Mouse (Mus musculus) hindbrain, postnatal 0 days (tissue): ENCODE measurements around the gene Zfp365. TPM values are rescaled to one million over a fixed set of nuclear protein-coding genes. Genes with fewer than 3 reads are reported as not detected.

ENCODE experiments used
- ATAC-seq: fragments of 200-750 bp; cut with Nextera tagmentation; 2 replicates; pipeline ENCODE4 v1.8.0; 2017; ENCODE audit warnings: mild to moderate bottlenecking, moderate TSS enrichment, moderate library complexity
- DNase-seq: peaks from one replicate; pipeline ENCODE4 v3.0.0-alpha.2; 2015; ENCODE audit warnings: low spot score
- H3K27ac ChIP-seq: fragments of 300-500 bp; sonication (generic); 2 replicates; pipeline ENCODE4 v1.5.1; 2014; ENCODE audit warnings: mild to moderate bottlenecking
- H3K27me3 ChIP-seq: fragments of 300-500 bp; sonication (generic); 2 replicates; pipeline ENCODE4 v1.6.1; 2014; ENCODE audit warnings: low read length, mixed read lengths; ENCODE audit not compliant: insufficient read depth
- H3K36me3 ChIP-seq: fragments of 300-500 bp; sonication (generic); 2 replicates; pipeline ENCODE4 v1.6.1; 2014; ENCODE audit warnings: low read length, mixed read lengths; ENCODE audit not compliant: insufficient read depth
- H3K4me1 ChIP-seq: fragments of 300-500 bp; sonication (generic); 2 replicates; pipeline ENCODE4 v1.6.1; 2014; ENCODE audit warnings: antibody characterized with exemption, low read length, mixed read lengths; ENCODE audit not compliant: insufficient read depth
- H3K4me2 ChIP-seq: fragments of 300-500 bp; sonication (generic); 2 replicates; pipeline ENCODE4 v1.6.1; 2014; ENCODE audit warnings: low read depth, mild to moderate bottlenecking, low read length, moderate library complexity, mixed read lengths
- H3K4me3 ChIP-seq: fragments of 300-500 bp; sonication (generic); 2 replicates; pipeline ENCODE4 v1.5.1; 2014; ENCODE audit warnings: low read length
- H3K9ac ChIP-seq: fragments of 300-500 bp; sonication (generic); replicated peaks from 2 replicates; pipeline ENCODE4 v1.6.1; 2014; ENCODE audit warnings: mild to moderate bottlenecking, low read length, moderate library complexity, mixed read lengths
- H3K9me3 ChIP-seq: fragments of 300-500 bp; sonication (generic); 2 replicates; pipeline ENCODE4 v1.6.1; 2016; ENCODE audit warnings: low read length, mixed read lengths
- CTCF ChIP-seq: IDR thresholded peaks from 2 replicates; pipeline ENCODE4 v1.5.1; 2016; ENCODE audit warnings: antibody characterized with exemption, control low read depth, low read depth
- WGBS: fragments of 180-500 bp; shearing (Covaris S2); extraction: QIAGEN DNeasy Blood & Tissue Kit; methylation state at CpG from one replicate; pipeline ENCODE4 v1.1.7; 2014; 5-methylcytosine and 5-hydroxymethylcytosine counted together
- polyA plus RNA-seq: library from polyadenylated mRNA; unstranded; fragments of >200 nt; fragmentation: Nextera tagmentation; extraction: Ambion mirVana; gene quantifications from 2 replicates; pipeline ENCODE4 v1.2.1, GENCODE M21; 2015
- total RNA-seq: library from RNA; depleted of rRNA; stranded (reverse); fragments of >200 nt; gene quantifications from 2 replicates; pipeline ENCODE4 v1.2.3, GENCODE M21; 2014

Gene Zfp365
- total and polyA plus RNA-seq, 2 experiments from 2014 or later, result 7.9 to 16.6 TPM

- no peak overlapping the region for H3K9ac ChIP-seq
- 88% methylated on average over 6 of the region's 6 CpGs for WGBS
- no peak overlapping the region for H3K4me3 ChIP-seq
- no peak for TF ChIP-seq CTCF
- H3K9me3 ChIP-seq, result no peaks in the 10 kb centered on the region
- no peaks in the 10 kb centered on the region for H3K36me3 ChIP-seq
- ATAC-seq (no peak), DNase-seq (no peak)
- H3K4me2 ChIP-seq, result no peak overlapping the region
- no peaks in the 10 kb centered on the region for H3K4me1 ChIP-seq
- H3K27ac ChIP-seq, result no peak overlapping the region
- H3K27me3 ChIP-seq, result no peaks in the 10 kb centered on the region
Measured at GRCm38 (mm10) chr10:67921777-67922176, 9.3 kb upstream of the Zfp365 start.

GRCm38 (mm10) chr10:67919706-67920105 lies 7.2 kb upstream of the Zfp365 start:
- Histone ChIP-seq H3K27ac (no peak overlapping the region), H3K9me3 (no peaks in the 10 kb centered on the region), H3K4me3 (no peak overlapping the region), H3K4me2 (no peak overlapping the region), H3K9ac (no peak overlapping the region), H3K27me3 (no peaks in the 10 kb centered on the region), H3K4me1 (no peaks in the 10 kb centered on the region), H3K36me3 (no peaks in the 10 kb centered on the region)
- no peak for ATAC-seq
- TF ChIP-seq CTCF, result no peak
- no peak for DNase-seq
- 96% methylated on average over 4 of the region's 4 CpGs for WGBS

DNA sequence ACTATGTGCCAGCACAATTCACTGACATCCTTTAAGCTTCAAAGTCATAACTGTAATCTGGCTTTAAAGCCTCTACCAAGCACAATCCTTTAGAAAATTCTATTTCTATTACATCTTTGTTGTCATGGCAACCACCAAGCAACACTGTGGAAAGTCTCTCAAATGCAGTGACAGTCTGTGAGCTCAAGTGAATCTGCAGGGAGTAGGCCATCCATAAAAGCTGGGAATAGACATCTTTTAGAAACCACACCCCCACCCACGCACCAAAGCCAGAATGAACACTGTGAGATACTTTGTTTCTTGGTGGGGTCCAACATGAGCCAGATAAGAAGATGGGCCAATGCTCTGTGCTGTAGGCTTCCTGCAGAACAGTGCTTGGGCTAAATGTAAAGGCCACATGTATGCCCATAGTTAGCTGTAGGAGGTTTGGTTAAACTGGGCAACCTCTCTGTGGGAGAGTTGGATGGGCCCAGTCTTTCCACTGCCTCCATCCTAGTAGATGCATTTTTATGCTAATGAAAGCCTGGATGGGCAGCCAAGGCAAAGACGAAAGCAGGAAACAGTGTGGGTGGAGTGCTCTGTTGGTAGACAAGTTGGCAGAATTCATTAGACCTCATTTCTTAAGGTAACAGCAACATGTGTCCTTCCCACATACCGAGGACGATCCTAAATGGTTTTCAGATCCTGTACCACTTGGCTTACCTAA lies 5.9 kb upstream of the Zfp365 start:
- H3K27ac ChIP-seq, result no peak overlapping the region
- peak; percentile 53 for ATAC-seq
- no peaks in the 10 kb centered on the region for H3K4me1 ChIP-seq
- H3K36me3 ChIP-seq, result no peaks in the 10 kb centered on the region
- peak; percentile 68 for DNase-seq
- no peaks in the 10 kb centered on the region for H3K27me3 ChIP-seq
- no peak overlapping the region for H3K4me2 ChIP-seq
- no peak overlapping the region for H3K9ac ChIP-seq
- no peak for TF ChIP-seq CTCF
- no peak overlapping the region for H3K4me3 ChIP-seq
- 64% methylated on average over 4 of the region's 4 CpGs for WGBS
- H3K9me3 ChIP-seq, result no peaks in the 10 kb centered on the region

- Histone ChIP-seq H3K4me2 (no peak overlapping the region), H3K27ac (no peak overlapping the region), H3K4me1 (no peaks in the 10 kb centered on the region), H3K36me3 (no peaks in the 10 kb centered on the region), H3K9ac (no peak overlapping the region), H3K27me3 (no peaks in the 10 kb centered on the region), H3K9me3 (no peaks in the 10 kb centered on the region), H3K4me3 (no peak overlapping the region)
- TF ChIP-seq CTCF, result no peak
- ATAC-seq, result no peak
- WGBS, result 62% methylated on average over 7 of the region's 7 CpGs
- no peak for DNase-seq
Measured at GRCm38 (mm10) chr10:67917356-67917755, 4.9 kb upstream of the Zfp365 start.

DNA sequence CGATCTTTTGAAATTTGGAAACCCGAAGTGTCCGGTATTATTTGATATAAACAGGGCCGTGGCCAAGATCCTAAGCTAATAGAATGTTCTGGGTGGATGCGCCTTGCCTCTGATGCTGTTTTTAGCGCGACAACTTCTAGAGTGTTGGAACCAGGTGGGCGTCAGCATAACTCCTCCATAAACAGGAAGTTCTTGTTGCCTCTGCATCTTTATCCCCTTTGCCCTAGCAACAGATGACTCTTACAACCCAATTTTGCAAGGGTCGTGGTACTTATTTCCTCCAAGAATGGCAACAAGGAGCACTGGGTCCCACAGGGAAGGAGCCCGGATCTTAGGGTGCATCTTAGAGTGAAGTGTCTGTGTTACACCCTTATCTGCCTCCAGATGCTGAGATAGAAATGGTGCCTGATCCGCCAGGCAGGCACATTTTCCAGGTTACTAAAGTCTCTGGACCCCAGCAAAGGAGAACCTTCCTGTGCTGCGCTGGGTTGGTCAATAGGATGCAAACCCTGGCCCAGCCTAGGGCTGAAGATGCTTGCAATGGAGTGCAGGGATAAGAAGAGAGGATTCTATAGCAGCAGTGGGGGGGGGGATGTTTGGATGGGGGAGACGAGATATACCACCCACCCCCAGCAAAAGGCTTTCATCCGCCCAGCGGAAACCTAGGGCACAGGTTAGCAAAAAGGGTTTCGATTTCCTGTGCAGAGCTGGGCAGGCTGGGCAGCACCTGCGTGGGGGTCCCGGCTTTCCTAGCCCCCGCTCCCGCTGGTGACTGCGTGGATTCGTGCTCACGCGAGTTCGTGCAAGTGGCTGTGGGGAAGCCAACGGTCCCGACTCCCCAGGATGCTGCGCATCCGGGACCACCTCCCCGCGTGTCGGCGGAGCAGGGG lies 770 bp downstream of the Zfp365 start:
- peak overlapping the region; percentile 75 for H3K27ac ChIP-seq
- peak overlapping the region; percentile 60 for H3K4me3 ChIP-seq
- H3K27me3 ChIP-seq, result no peaks in the 10 kb centered on the region
- no peaks in the 10 kb centered on the region for H3K9me3 ChIP-seq
- peak overlapping the region; percentile 85 for H3K4me2 ChIP-seq
- TF ChIP-seq CTCF, result no peak
- peak; percentile 29 for DNase-seq
- ATAC-seq, result peak; percentile 62
- no peaks in the 10 kb centered on the region for H3K4me1 ChIP-seq
- WGBS, result 21% methylated on average over 33 of the region's 33 CpGs
- H3K9ac ChIP-seq, result peak overlapping the region; percentile 68
- H3K36me3 ChIP-seq, result 0 out of 2 replicates have a peak, but pooled peaks cover 4% of the 10 kb centered on the region

DNA sequence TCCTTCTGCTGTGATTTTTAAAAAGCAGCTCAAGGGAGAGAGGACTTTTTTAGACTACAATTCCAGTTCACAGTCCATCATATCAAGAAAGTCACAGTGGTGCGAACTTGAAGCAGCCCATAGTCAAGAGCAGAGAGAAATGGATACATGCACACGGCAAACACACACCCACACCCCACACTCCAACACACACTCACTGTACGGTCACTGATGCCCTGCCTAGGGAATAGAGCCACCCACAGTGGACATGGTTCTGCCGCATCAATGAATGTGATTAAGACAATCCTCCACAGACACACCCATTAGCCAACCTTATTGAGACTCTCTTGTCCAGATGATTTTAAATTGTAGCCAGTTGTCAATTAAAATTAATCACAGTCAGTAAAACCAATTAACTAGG lies 4.5 kb downstream of the Zfp365 start:
- WGBS, result 90% methylated on average over 4 of the region's 4 CpGs
- ATAC-seq, result no peak
- Histone ChIP-seq H3K36me3 (0 out of 2 replicates have a peak, but pooled peaks cover 4% of the 10 kb centered on the region), H3K4me2 (no peak overlapping the region), H3K27me3 (no peaks in the 10 kb centered on the region), H3K4me1 (no peaks in the 10 kb centered on the region), H3K27ac (no peak overlapping the region), H3K9ac (no peak overlapping the region), H3K4me3 (no peak overlapping the region), H3K9me3 (no peaks in the 10 kb centered on the region)
- no peak for DNase-seq
- no peak for TF ChIP-seq CTCF
